Mouse (Mus musculus): ENCODE measurements at regions not wholly inside any gene's neighbourhood (a gene's known extent, or its start where the extent isn't known, plus 50 kb on each side); places are given as distances from the start of the nearest gene placed in this dataset.

DNA sequence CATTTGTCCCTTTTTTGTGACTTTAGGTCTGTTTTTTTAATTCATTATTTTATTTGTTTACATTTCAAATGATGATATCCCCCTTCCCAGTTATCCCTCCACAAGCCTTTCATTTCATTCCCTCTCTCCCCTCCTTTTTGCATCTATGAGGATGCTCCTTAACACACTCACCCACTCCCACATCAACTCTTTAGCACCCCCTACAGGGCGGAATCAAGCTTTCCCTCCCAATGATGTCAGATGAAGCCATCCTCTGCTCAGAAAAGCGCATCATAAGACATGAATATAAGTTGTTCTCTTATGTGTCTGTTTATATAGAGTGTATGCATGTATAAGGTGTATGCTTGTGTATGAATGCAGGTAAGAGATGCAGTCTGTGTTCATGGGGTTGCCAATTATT is 4391.9 kb upstream of the Gm7489 start:
- TF ChIP-seq CTCF (conservative IDR thresholded peaks at IDR 0.05; ENCODE audit: low read length) (peak; percentile 47), NANOG (IDR thresholded peaks at IDR 0.05; ENCODE audit: borderline replicate concordance, low read length) (no peak), POU5F1 (IDR thresholded peaks at IDR 0.05; ENCODE audit: borderline replicate concordance, low read length) (no peak)

Data from E14TG2a.4 (cell line).